In genomic region chr11:46062993-46063731, GRCm38 (mm10) we compare ENCODE assay signal across 9 mouse cellular contexts. TPM values are rescaled to one million over a fixed set of nuclear protein-coding genes. Genes with fewer than 3 reads are reported as not detected.
A peak's percentile ranks its signal among the peaks of the same experiment; 100 is the strongest.
DNase-seq lines count a peak whose midpoint lies in the region; ATAC-seq and TF ChIP-seq lines count a peak whose summit lies in the region.
"Had no signal": no experiment of that assay in that cellular context is flagged by ENCODE, and none has a peak within 500 bp of the region (broad histone marks: within the 10 kb centered on the region; RNA-seq: fewer than 3 reads in every experiment).

No protein-coding gene starts in this region.

- H3K27me3 ChIP-seq in liver, adult 2 months (ENCODE audit: control insufficient read depth, insufficient read depth, low read length): no peaks in the 10 kb centered on the region
- H3K27me3 ChIP-seq in Patski: no peaks in the 10 kb centered on the region
- no peaks in the 10 kb centered on the region for H3K27me3 ChIP-seq in heart, embryonic 14.5 days (ENCODE audit: control insufficient read depth, insufficient read depth, low read length)

- in situ Hi-C loops in Patski (cut with MboI; ENCODE audit: low pct_unique_long_range_greater_than_20kb): no loop called here

- peaks cover 16% of the 10 kb centered on the region for H3K4me1 ChIP-seq in liver, adult 2 months (ENCODE audit: control insufficient read depth, insufficient read depth, low read length)
- H3K4me1 ChIP-seq in heart, embryonic 14.5 days (ENCODE audit: control insufficient read depth in 2 of 2, insufficient read depth in 2 of 2, low read length in 2 of 2): peaks cover 36 to 80% of the 10 kb centered on the region in 2 experiments

- H3K36me3 ChIP-seq in liver, adult 2 months (ENCODE audit: control insufficient read depth, insufficient read depth, low read length): no peaks in the 10 kb centered on the region
- peaks cover 60% of the 10 kb centered on the region for H3K36me3 ChIP-seq in heart, embryonic 14.5 days (ENCODE audit: control insufficient read depth, insufficient read depth, low read length)

- no peak overlapping the region for H3K4me3 ChIP-seq in liver, adult 2 months (ENCODE audit: insufficient read depth, low read depth, low read length)
- no peak overlapping the region for H3K4me3 ChIP-seq in heart, embryonic 14.5 days (ENCODE audit: control insufficient read depth in 1 of 2, insufficient read depth in 1 of 2, low read depth in 1 of 2, low read length in 2 of 2)
- H3K4me3 ChIP-seq: megakaryocyte, embryonic 14.5 days had no signal

- H3K9ac ChIP-seq in liver, adult 2 months (ENCODE audit: low read depth, low read length): 0 out of 2 replicates have a peak overlapping the region, but pooled peaks have one; percentile 13
- peak overlapping the region; percentile 66 for H3K9ac ChIP-seq in heart, embryonic 14.5 days (ENCODE audit: low read length)

- H3K27ac ChIP-seq in liver, adult 2 months (replicated peaks; ENCODE audit: insufficient read depth, low read depth, low read length): no peak overlapping the region
- H3K27ac ChIP-seq in heart, embryonic 14.5 days (replicated peaks in 1 of 2; ENCODE audit: control insufficient read depth in 1 of 2, insufficient read depth in 1 of 2, low read depth in 2 of 2, low read length in 2 of 2): peak overlapping the region; percentile 35 to 92

- no peak for TF ChIP-seq POLR2A in liver, adult 2 months (IDR thresholded peaks at IDR 0.05; ENCODE audit: extremely low read depth, insufficient read depth, low read length)

- POLR2A ChIA-PET in Patski (lab: Charles Lee): no interaction called here

- TF ChIP-seq CTCF in liver, adult 2 months (IDR thresholded peaks at IDR 0.05; ENCODE audit: low read depth, low read length): peak; percentile 19; the same call in 1 of the 2 replicates
- TF ChIP-seq CTCF in Patski (IDR thresholded peaks at IDR 0.05): no peak

- no peaks in the 10 kb centered on the region for H3K9me3 ChIP-seq in heart, embryonic 14.5 days (ENCODE audit: control insufficient read depth, low read length)
- H3K9me3 ChIP-seq: megakaryocyte, embryonic 14.5 days had no signal

- peak overlapping the region; percentile 42 for H3K4me2 ChIP-seq in heart, embryonic 14.5 days (ENCODE audit: low read length)

- 36% methylated on average over 9 of the region's 9 CpGs for WGBS in liver, adult 2 months
- 28% methylated on average over 9 of the region's 9 CpGs for WGBS in heart, embryonic 14.5 days

- DNase-seq in liver, adult 2 months (ENCODE audit: extremely low read depth, low read depth, low spot score): no peak
- DNase-seq in liver: no peak
- DNase-seq in Patski (ENCODE audit: low read depth, low spot score): no peak
- peak; percentile 82 for DNase-seq in lung, postnatal 25 days (ENCODE audit: low spot score)
- no peak for DNase-seq in right cerebral cortex, postnatal 14 days
- DNase-seq in embryo, embryonic 11 days: no peak
- DNase-seq in embryo, embryonic 10.5 days (ENCODE audit: low spot score): no peak

- peak; percentile 46 for ATAC-seq in Patski
- no peak for ATAC-seq in heart, embryonic 14.5 days (ENCODE audit: insufficient number of reproducible peaks, insufficient read depth, low FRiP score, low read depth)

- CTCF ChIA-PET in Patski (lab: Charles Lee): no interaction called here

- no peaks in the 10 kb centered on the region for H3K79me2 ChIP-seq in liver, adult 2 months (ENCODE audit: control insufficient read depth, insufficient read depth, low read length)

RNA-seq across cellular contexts. Expression of gene Adam19, which starts 7.4 kb away (rescaled TPM):
- total RNA-seq in liver, adult 2 months (2014; rRNA removed): 0.47 and 0.55 TPM in 2 replicates
- polyA plus RNA-seq in liver, adult 2 months (2012; rRNA removed): 0.50 and 1.1 TPM in 2 replicates
- polyA plus RNA-seq in Patski (2021): 0.08 TPM
- 21.1 and 22.7 TPM in 2 replicates for polyA plus RNA-seq in heart, embryonic 14.5 days (2014; fragmentation: Nextera tagmentation; extraction: Ambion mirVana)

RNA-seq across cellular contexts. Expression of gene Gm12166, which starts 11.0 kb away (rescaled TPM):
- total RNA-seq in liver, adult 2 months (2014; rRNA removed): 2.3 and 3.5 TPM in 2 replicates
- 6.2 and 7.0 TPM in 2 replicates for polyA plus RNA-seq in liver, adult 2 months (2012; rRNA removed)
- polyA plus RNA-seq in Patski (2021): 9.3 TPM
- 4.6 and 4.9 TPM in 2 replicates for polyA plus RNA-seq in heart, embryonic 14.5 days (2014; fragmentation: Nextera tagmentation; extraction: Ambion mirVana)

Comparison
In these comparisons a context has a peak if more than half of its experiments do, and no peak if none do; other contexts are left out.
1. RNA of gene Adam19, which starts 7.4 kb away (polyA plus RNA-seq): 21.1 to 22.7 TPM in heart, embryonic 14.5 days; 0.50 to 1.1 TPM in liver, adult 2 months and 0.08 TPM in Patski (single experiment); every median in the first group is over 10 times any median in the second.